Mouse (Mus musculus) liver, adult 2 months (tissue): ENCODE measurements around the gene Prss27. TPM values are rescaled to one million over a fixed set of nuclear protein-coding genes. Genes with fewer than 3 reads are reported as not detected.

Experiments used
- DNase-seq: peaks from one replicate; pipeline ENCODE4 v3.0.0-alpha.2; 2011; ENCODE audit warnings: low read depth, low spot score; ENCODE audit errors: extremely low read depth
- H3K27ac ChIP-seq: fragments of 200-500 bp; replicated peaks from 2 replicates; pipeline ENCODE4 v1.5.1; 2012; ENCODE audit warnings: low read depth, mild to moderate bottlenecking, control low read depth, inconsistent platforms, low read length; ENCODE audit not compliant: insufficient read depth
- H3K27me3 ChIP-seq: fragments of 200-500 bp; 2 replicates; pipeline ENCODE4 v1.6.1; 2012; ENCODE audit warnings: mild to moderate bottlenecking, moderate library complexity, low read length, inconsistent platforms; ENCODE audit not compliant: control insufficient read depth, insufficient read depth
- H3K36me3 ChIP-seq: fragments of 200-500 bp; 2 replicates; pipeline ENCODE4 v1.6.1; 2012; ENCODE audit warnings: low read length, inconsistent platforms; ENCODE audit not compliant: control insufficient read depth, insufficient read depth
- H3K4me1 ChIP-seq: fragments of 200-500 bp; 2 replicates; pipeline ENCODE4 v1.6.1; 2011; ENCODE audit warnings: low read length; ENCODE audit not compliant: control insufficient read depth, insufficient read depth
- H3K4me3 ChIP-seq: fragments of 200-500 bp; 2 replicates; pipeline ENCODE4 v1.5.1; 2011; ENCODE audit warnings: low read depth, mild to moderate bottlenecking, control low read depth, low read length, moderate library complexity; ENCODE audit not compliant: insufficient read depth
- H3K79me2 ChIP-seq: fragments of 200-500 bp; 2 replicates; pipeline ENCODE4 v1.6.1; 2012; ENCODE audit warnings: inconsistent platforms, mild to moderate bottlenecking, low read length, moderate library complexity; ENCODE audit not compliant: control insufficient read depth, insufficient read depth
- H3K9ac ChIP-seq: fragments of 200-500 bp; 2 replicates; pipeline ENCODE4 v1.6.1; 2012; ENCODE audit warnings: low read depth, mild to moderate bottlenecking, control low read depth, inconsistent platforms, low read length
- CTCF ChIP-seq: fragments of 200-500 bp; IDR thresholded peaks from 2 replicates; pipeline ENCODE4 v1.5.1; 2011; ENCODE audit warnings: low read depth, low read length, control low read depth
- POLR2A ChIP-seq: fragments of 200-500 bp; IDR thresholded peaks from 2 replicates; pipeline ENCODE4 v1.6.1; 2011; ENCODE audit warnings: low read length, control low read depth; ENCODE audit not compliant: insufficient read depth; ENCODE audit errors: extremely low read depth
- WGBS: fragments of 180-500 bp; shearing (Covaris S2); methylation state at CpG from one replicate; pipeline ENCODE4 v1.1.7; 2018; 5-methylcytosine and 5-hydroxymethylcytosine counted together
- polyA plus RNA-seq: library from polyadenylated mRNA; depleted of rRNA; stranded (reverse); fragments of >200 nt; gene quantifications from 2 replicates; pipeline ENCODE4 v1.2.3, GENCODE M21; 2012
- total RNA-seq: library from RNA; depleted of rRNA; stranded (reverse); fragments of >200 nt; gene quantifications from 2 replicates; pipeline ENCODE4 v1.2.3, GENCODE M21; 2014

Prss27 gene
- total and polyA plus RNA-seq, 2 experiments: not detected

DNA sequence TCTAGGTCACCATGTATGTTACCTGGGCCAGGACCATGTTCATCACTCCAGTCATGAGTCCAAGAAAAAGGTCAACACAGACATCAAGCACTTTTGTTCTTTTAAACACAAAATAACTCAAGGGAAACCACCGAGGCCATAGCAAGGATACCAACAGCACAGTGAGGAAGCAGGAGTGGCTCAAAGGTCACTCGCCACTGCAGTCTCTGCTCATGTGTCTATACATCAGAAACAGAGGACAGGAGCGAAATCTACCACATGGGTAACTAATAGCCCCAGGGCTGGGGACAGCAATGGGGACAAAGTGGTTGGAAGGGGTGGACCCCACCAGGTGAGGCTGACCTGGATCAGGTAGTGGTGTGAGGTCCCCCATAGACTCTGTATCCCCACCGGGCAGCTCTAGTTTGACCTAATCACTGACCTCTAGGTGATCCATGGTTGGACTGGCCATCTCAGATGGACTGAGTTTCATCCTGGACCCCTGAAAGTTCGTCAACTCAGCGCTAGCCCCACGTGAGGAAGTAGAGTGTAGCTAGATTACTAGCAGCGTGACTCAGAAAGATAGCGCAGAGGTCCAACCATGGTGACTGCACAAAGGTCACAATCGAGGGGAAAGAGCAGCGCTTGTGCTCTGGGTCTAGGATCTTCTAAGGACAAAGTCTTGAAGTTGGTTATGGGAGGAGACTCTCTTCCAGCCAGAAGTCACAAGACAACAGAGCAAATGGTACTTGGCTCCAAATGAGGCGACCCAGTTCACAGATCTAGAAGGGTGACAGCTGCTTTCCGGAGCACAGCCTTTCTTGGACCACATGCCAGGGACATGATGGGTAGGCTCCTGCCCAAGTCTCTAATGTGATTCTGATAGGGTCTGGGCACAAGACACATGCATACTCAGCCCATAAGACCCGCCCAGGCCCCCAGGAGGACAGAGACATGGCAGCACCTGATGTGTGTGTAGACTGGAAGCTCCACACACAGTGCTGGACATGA lies 19.0 kb downstream of the Prss27 start:
- TF ChIP-seq CTCF (no peak), POLR2A (no peak)
- H3K27me3 ChIP-seq: no peaks in the 10 kb centered on the region
- H3K4me1 ChIP-seq: no peaks in the 10 kb centered on the region
- H3K9ac ChIP-seq: no peak overlapping the region
- H3K27ac ChIP-seq: no peak overlapping the region
- WGBS: 86% methylated on average over 14 of the region's 14 CpGs
- H3K79me2 ChIP-seq: no peaks in the 10 kb centered on the region
- DNase-seq: no peak
- H3K4me3 ChIP-seq: no peak overlapping the region
- H3K36me3 ChIP-seq: peaks cover 6% of the 10 kb centered on the region

DNA sequence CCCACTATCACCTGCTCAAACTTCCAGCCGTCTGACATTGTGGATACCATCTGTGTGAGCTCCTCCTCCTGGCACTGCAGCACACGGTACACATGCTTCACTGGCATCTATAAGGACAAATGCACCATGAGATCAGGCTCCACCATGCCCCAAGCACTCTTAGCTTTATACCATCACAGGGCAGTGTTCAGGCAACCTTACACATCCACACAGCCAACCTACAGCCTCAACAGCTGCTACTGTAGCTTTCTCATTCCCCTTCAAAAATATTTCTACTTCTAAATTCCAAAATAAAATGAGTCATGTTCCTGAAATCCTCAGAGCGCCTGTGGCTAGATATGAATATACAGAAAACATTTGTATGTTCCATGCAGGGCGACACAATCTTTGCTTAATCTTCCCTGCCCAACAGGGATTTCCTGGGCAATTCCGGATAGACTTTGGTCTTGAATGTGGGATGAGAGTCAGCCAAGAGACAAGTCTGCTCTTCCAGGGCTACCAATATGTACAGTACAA lies 19.8 kb downstream of the Prss27 start:
- Histone ChIP-seq H3K27ac (no peak overlapping the region), H3K36me3 (peaks cover 6% of the 10 kb centered on the region), H3K4me3 (no peak overlapping the region), H3K27me3 (no peaks in the 10 kb centered on the region), H3K4me1 (no peaks in the 10 kb centered on the region), H3K79me2 (no peaks in the 10 kb centered on the region), H3K9ac (no peak overlapping the region)
- DNase-seq: no peak
- no peak for TF ChIP-seq CTCF
- WGBS: 90% methylated on average over 5 of the region's 5 CpGs

DNA sequence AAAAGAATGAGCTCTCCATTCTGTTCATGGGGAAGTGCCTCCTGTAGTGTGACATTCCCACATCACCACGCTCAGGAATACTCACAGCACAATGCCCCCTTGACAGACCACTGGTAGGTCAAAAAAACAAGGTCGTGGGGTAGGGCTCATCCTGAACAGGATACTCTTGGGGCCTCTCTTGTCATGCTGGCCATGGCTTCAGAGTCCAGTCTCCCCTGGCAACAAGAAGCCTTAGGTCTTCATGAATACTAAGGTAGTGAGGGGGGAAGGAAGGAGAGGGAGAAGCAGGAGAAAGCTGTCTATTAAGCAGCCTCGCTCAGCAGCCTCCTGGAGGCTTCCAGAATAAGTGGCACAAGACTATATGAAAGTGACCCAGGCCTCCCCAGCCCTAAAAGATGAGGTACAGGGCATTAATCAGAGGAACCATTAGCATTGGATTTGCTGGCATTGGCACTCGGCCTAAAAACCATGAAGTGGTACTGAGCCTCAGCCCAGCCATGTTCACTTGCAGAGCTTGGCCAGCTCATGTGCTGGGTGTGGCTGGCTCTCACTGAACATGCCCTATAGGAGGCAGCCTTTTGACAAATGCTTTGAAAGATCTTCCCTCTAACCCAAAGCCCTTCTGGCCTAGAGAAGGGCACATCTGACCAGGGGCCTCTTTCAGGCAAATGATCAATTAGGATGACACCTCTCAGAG lies 24.7 kb downstream of the Prss27 start:
- no peaks in the 10 kb centered on the region for H3K27me3 ChIP-seq
- H3K9ac ChIP-seq: no peak overlapping the region
- WGBS: 89% methylated on average over 4 of the region's 4 CpGs
- no peaks in the 10 kb centered on the region for H3K4me1 ChIP-seq
- no peak overlapping the region for H3K4me3 ChIP-seq
- H3K36me3 ChIP-seq: no peaks in the 10 kb centered on the region; the same call in 1 of the 2 replicates
- H3K79me2 ChIP-seq: 0 out of 2 replicates have a peak, but pooled peaks cover 2% of the 10 kb centered on the region
- H3K27ac ChIP-seq: no peak overlapping the region
- DNase-seq: no peak
- TF ChIP-seq POLR2A: no peak
- TF ChIP-seq CTCF: no peak

DNA sequence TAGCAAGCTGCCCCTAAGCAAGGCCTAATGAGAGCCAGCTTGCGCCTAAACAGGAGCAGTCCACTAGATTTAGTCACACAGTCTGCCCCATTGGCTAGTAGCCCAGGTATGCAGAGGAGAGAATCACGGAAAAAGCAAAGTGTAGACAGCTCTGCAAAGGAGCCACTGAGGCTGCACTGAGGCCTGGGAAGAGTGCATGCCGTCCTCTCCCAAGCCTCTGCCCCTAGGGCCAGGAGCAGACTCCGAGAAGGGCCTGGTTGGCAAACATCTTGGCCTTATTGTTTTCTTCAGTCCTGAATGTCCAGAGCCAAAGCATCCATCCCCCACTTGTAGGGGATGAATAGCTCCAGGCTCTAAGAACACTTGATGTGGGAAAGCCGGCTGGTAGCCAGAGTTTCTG lies 30.3 kb downstream of the Prss27 start:
- H3K4me3 ChIP-seq: no peak overlapping the region
- no peaks in the 10 kb centered on the region for H3K27me3 ChIP-seq
- H3K36me3 ChIP-seq: no peaks in the 10 kb centered on the region
- peaks cover 5% of the 10 kb centered on the region; the same call in 1 of the 2 replicates for H3K4me1 ChIP-seq
- no peak for TF ChIP-seq CTCF
- TF ChIP-seq POLR2A: no peak
- no peak overlapping the region for H3K27ac ChIP-seq
- DNase-seq: no peak
- H3K79me2 ChIP-seq: peaks cover 9% of the 10 kb centered on the region; the same call in 1 of the 2 replicates
- WGBS: 84% methylated on average over 5 of the region's 5 CpGs
- no peak overlapping the region for H3K9ac ChIP-seq

DNA sequence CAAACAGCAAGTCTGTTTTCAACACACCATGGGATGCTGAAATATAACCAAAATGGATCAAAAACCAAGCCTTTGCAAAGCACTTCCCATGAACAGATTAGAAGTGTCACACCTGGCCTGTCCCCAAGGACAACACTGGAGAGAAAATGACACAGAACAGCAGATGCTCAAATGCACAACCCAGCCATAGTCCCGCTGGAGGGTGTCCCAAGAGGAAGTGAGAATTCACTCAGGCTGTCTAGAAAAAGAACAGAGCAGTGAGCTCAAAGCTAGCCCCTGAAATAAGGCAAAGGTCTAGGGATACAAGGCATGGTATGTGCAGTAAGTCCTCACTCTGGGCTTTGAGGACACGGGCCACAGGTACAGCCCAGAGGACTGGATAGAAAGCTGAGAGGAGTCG lies 31.6 kb downstream of the Prss27 start:
- WGBS: 86% methylated on average over 3 of the region's 3 CpGs
- no peaks in the 10 kb centered on the region for H3K36me3 ChIP-seq
- peaks cover 9% of the 10 kb centered on the region; the same call in 1 of the 2 replicates for H3K79me2 ChIP-seq
- no peak for DNase-seq
- no peak overlapping the region for H3K9ac ChIP-seq
- no peak overlapping the region for H3K4me3 ChIP-seq
- no peak overlapping the region for H3K27ac ChIP-seq
- TF ChIP-seq CTCF (no peak), POLR2A (no peak)
- H3K27me3 ChIP-seq: no peaks in the 10 kb centered on the region
- peaks cover 5% of the 10 kb centered on the region; the same call in 1 of the 2 replicates for H3K4me1 ChIP-seq
